Mouse (Mus musculus) midbrain, embryonic 12.5 days (tissue): ENCODE measurements around the gene Olfr959. TPM values are rescaled to one million over a fixed set of nuclear protein-coding genes. Genes with fewer than 3 reads are reported as not detected.

Source experiments
- ATAC-seq: fragments of 200-750 bp; cut with Nextera tagmentation; 2 replicates; pipeline ENCODE4 v1.8.0; 2017; ENCODE audit warnings: low read depth, moderate TSS enrichment, moderate library complexity; ENCODE audit not compliant: low FRiP score
- H3K27ac ChIP-seq: fragments of 300-500 bp; sonication (generic); replicated peaks from 2 replicates; pipeline ENCODE4 v1.5.1; 2016; ENCODE audit warnings: mild to moderate bottlenecking
- H3K27me3 ChIP-seq: fragments of 300-500 bp; sonication (generic); 2 replicates; pipeline ENCODE4 v1.6.1; 2016; ENCODE audit warnings: mild to moderate bottlenecking
- H3K36me3 ChIP-seq: fragments of 300-500 bp; sonication (generic); 2 replicates; pipeline ENCODE4 v1.6.1; 2016
- H3K4me1 ChIP-seq: fragments of 300-500 bp; sonication (generic); 2 replicates; pipeline ENCODE4 v1.6.1; 2016
- H3K4me2 ChIP-seq: fragments of 300-500 bp; sonication (generic); replicated peaks from 2 replicates; pipeline ENCODE4 v1.6.1; 2016; ENCODE audit warnings: mild to moderate bottlenecking, moderate library complexity
- H3K4me3 ChIP-seq: fragments of 300-500 bp; sonication (generic); 2 replicates; pipeline ENCODE4 v1.5.1; 2016; ENCODE audit warnings: mild to moderate bottlenecking
- H3K9ac ChIP-seq: fragments of 300-500 bp; sonication (generic); replicated peaks from 2 replicates; pipeline ENCODE4 v1.6.1; 2016; ENCODE audit warnings: mild to moderate bottlenecking, moderate library complexity
- H3K9me3 ChIP-seq: fragments of 300-500 bp; sonication (generic); 2 replicates; pipeline ENCODE4 v1.6.1; 2016; ENCODE audit warnings: mild to moderate bottlenecking
- WGBS: fragments of 180-500 bp; shearing (Covaris S2); methylation state at CpG from one replicate; pipeline ENCODE4 v1.1.7; 2016; 5-methylcytosine and 5-hydroxymethylcytosine counted together
- polyA plus RNA-seq: library from polyadenylated mRNA; unstranded; fragments of >200 nt; fragmentation: Nextera tagmentation; extraction: Ambion mirVana; gene quantifications from 2 replicates; pipeline ENCODE4 v1.2.1, GENCODE M21; 2016

Olfr959 gene
- not detected in 2 replicates for polyA plus RNA-seq

DNA sequence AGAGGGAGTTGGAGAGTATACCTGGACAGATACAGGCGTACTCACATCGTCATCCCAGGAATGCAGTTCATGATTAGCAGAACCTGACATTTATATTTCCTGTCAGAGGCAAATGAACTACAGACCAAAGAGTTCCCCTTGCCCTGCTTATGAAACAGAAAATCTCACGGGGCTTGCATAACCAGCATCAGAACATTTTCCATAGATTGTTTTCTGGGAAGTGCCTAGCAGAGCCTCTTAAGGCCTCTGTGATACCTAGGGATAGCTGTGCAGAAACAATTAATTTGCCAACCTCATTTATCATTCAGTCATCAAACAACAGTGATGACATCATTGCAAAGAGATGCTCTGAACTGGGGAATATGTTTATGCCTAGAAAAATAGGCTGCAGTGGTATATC lies at the start of gene Olfr959:
Olfr959 (minus strand) TSS at position 101 of the 400 bp plus-strand sequence.
- Histone ChIP-seq H3K36me3 (no peaks in the 10 kb centered on the region), H3K9me3 (no peaks in the 10 kb centered on the region), H3K4me1 (no peaks in the 10 kb centered on the region), H3K27me3 (no peaks in the 10 kb centered on the region), H3K4me2 (no peak within 1 kb of the TSS), H3K9ac (no peak within 1 kb of the TSS), H3K27ac (no peak within 1 kb of the TSS), H3K4me3 (no peak within 1 kb of the TSS)
- ATAC-seq = no peak
- WGBS = 89% methylated on average over 3 of the region's 3 CpGs

GRCm38 (mm10) chr9:39624711-39625110 lies 49.3 kb upstream of the Olfr959 start:
- WGBS = 86% methylated on average over 2 of the region's 2 CpGs
- Histone ChIP-seq H3K9ac (no peak overlapping the region), H3K36me3 (no peaks in the 10 kb centered on the region), H3K4me2 (no peak overlapping the region), H3K4me1 (no peaks in the 10 kb centered on the region), H3K27me3 (no peaks in the 10 kb centered on the region), H3K9me3 (no peaks in the 10 kb centered on the region), H3K27ac (no peak overlapping the region), H3K4me3 (no peak overlapping the region)
- ATAC-seq = no peak

GRCm38 (mm10) chr9:39623783-39624182 lies 48.4 kb upstream of the Olfr959 start:
- Histone ChIP-seq H3K4me3 (no peak overlapping the region), H3K9ac (no peak overlapping the region), H3K4me1 (no peaks in the 10 kb centered on the region), H3K4me2 (no peak overlapping the region), H3K36me3 (no peaks in the 10 kb centered on the region), H3K27me3 (no peaks in the 10 kb centered on the region), H3K27ac (no peak overlapping the region), H3K9me3 (no peaks in the 10 kb centered on the region)
- no peak for ATAC-seq
- 92% methylated on average over 3 of the region's 3 CpGs for WGBS

GRCm38 (mm10) chr9:39621073-39621472 lies 45.7 kb upstream of the Olfr959 start, which contains the start of gene Olfr960:
Gene Olfr960, plus strand, starts transcription at chr9:39621373.
- Histone ChIP-seq H3K27me3 (no peaks in the 10 kb centered on the region), H3K4me2 (no peak within 1 kb of the TSS), H3K4me1 (no peaks in the 10 kb centered on the region), H3K9me3 (no peaks in the 10 kb centered on the region), H3K4me3 (no peak within 1 kb of the TSS), H3K36me3 (no peaks in the 10 kb centered on the region), H3K9ac (no peak within 1 kb of the TSS), H3K27ac (no peak within 1 kb of the TSS)
- 56% methylated on average over 1 of the region's 1 CpGs for WGBS
- no peak for ATAC-seq

GRCm38 (mm10) chr9:39611953-39612352 lies 36.6 kb upstream of the Olfr959 start:
- ATAC-seq = peak; percentile 62; the same call in 1 of the 2 replicates
- Histone ChIP-seq H3K27ac (no peak overlapping the region), H3K27me3 (no peaks in the 10 kb centered on the region), H3K9me3 (no peaks in the 10 kb centered on the region), H3K4me2 (no peak overlapping the region), H3K4me1 (no peaks in the 10 kb centered on the region), H3K9ac (no peak overlapping the region), H3K36me3 (no peaks in the 10 kb centered on the region), H3K4me3 (no peak overlapping the region)
- whole genome bisulfite sequencing = 68% methylated on average over 1 of the region's 1 CpGs

DNA sequence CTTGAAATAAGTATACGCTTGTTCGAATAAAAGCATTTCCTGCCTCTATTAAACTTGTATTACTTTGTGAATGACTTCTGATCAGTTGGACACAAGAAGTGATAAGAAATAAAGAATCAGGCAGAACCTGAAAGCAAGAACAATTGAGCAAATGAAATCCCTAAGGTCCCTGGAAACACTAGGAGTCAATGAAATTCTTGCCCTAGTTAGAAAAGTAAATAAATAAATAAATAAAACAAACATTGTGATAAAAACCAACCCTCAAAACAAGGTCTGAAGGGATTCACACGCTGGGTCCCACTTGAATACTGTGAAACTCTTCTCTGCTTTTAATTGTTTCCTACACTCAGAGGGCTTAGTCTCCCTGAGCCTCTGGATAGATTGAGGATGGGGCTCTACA lies 35.0 kb upstream of the Olfr959 start, which contains the start of gene Olfr148:
Olfr148 (plus strand) TSS at position 301 of the 400 bp plus-strand sequence.
- no peaks in the 10 kb centered on the region for H3K36me3 ChIP-seq
- 71% methylated on average over 3 of the region's 3 CpGs for WGBS
- H3K4me3 ChIP-seq = no peak within 1 kb of the TSS
- no peak for ATAC-seq
- H3K4me2 ChIP-seq = no peak within 1 kb of the TSS
- H3K9me3 ChIP-seq = no peaks in the 10 kb centered on the region
- H3K4me1 ChIP-seq = no peaks in the 10 kb centered on the region
- H3K27me3 ChIP-seq = no peaks in the 10 kb centered on the region
- no peak within 1 kb of the TSS for H3K9ac ChIP-seq
- no peak within 1 kb of the TSS for H3K27ac ChIP-seq

GRCm38 (mm10) chr9:39608497-39608896 lies 33.1 kb upstream of the Olfr959 start:
- ATAC-seq = no peak
- no peak overlapping the region for H3K9ac ChIP-seq
- no peak overlapping the region for H3K4me2 ChIP-seq
- H3K4me3 ChIP-seq = no peak overlapping the region
- H3K36me3 ChIP-seq = no peaks in the 10 kb centered on the region
- peaks cover 6% of the 10 kb centered on the region; the same call in 1 of the 2 replicates for H3K4me1 ChIP-seq
- no peak overlapping the region for H3K27ac ChIP-seq
- H3K9me3 ChIP-seq = no peaks in the 10 kb centered on the region
- no peaks in the 10 kb centered on the region for H3K27me3 ChIP-seq

GRCm38 (mm10) chr9:39603999-39604453 lies 28.7 kb upstream of the Olfr959 start, which contains the start of gene AW551984:
Gene AW551984, minus strand, starts transcription at chr9:39604403.
- H3K4me3 ChIP-seq = peak within 1 kb of the TSS; percentile 44
- peaks cover 12% of the 10 kb centered on the region; the same call in 1 of the 2 replicates for H3K4me1 ChIP-seq
- no peak within 1 kb of the TSS for H3K27ac ChIP-seq
- WGBS = 0% methylated on average over 8 of the region's 8 CpGs
- H3K36me3 ChIP-seq = no peaks in the 10 kb centered on the region
- H3K4me2 ChIP-seq = peak within 1 kb of the TSS; percentile 74
- peak within 1 kb of the TSS; percentile 37; the same call in 1 of the 2 replicates for H3K9ac ChIP-seq
- H3K27me3 ChIP-seq = no peaks in the 10 kb centered on the region; the same call in 1 of the 2 replicates
- peak; percentile 32; the same call in 1 of the 2 replicates for ATAC-seq
- H3K9me3 ChIP-seq = no peaks in the 10 kb centered on the region

- peak; percentile 74 for ATAC-seq
- Histone ChIP-seq H3K9ac (peak overlapping the region; percentile 37; the same call in 1 of the 2 replicates), H3K27ac (no peak overlapping the region)
These were observed 28.0 kb upstream of the Olfr959 start for GRCm38 (mm10) chr9:39603333-39603845.

DNA sequence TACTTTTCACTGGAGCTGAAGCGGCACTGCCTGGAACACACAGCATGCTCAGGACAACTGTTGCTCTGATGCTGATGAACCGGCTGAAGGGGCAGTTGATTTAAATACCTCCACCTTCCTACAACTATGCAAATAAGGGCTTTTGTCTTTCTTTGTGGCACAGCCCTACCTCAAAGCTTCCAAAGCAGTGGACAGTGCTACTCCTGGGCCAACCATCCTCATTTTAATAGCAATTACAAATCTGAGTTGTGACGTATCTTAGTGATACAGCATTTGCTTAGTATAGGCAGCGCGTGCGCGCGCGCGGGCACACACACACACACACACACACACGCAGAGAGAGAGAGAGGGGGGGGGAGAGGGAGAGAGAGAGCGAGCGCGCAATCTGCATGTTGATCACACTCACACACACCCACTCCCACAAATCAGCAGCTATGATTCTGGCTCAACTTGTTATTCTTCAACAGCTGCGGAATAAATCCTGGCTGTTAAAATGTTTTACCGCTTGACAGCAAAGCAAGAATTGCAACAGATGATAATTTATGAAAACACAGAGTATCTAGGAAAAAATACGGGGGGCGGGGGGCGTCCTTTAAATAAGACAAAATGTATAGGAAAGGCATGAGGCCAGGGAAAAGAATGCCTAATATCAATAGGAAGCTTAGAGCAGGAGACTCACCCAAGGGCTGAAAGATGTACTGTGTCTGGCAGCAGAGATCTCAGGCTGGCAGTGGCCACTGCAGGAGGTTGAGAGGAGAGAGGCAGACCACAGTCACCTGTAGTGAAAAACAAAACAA lies 27.4 kb upstream of the Olfr959 start:
- Histone ChIP-seq H3K27ac (no peak overlapping the region), H3K4me1 (peaks cover 12% of the 10 kb centered on the region; the same call in 1 of the 2 replicates), H3K36me3 (no peaks in the 10 kb centered on the region), H3K9me3 (no peaks in the 10 kb centered on the region), H3K4me2 (peak overlapping the region; percentile 74), H3K9ac (peak overlapping the region; percentile 37), H3K27me3 (no peaks in the 10 kb centered on the region; the same call in 1 of the 2 replicates), H3K4me3 (peak overlapping the region; percentile 44)
- peak; percentile 90 for ATAC-seq
- WGBS = 2% methylated on average over 19 of the region's 19 CpGs

More at GRCm38 (mm10) chr9:39603333-39603845, 28.0 kb upstream of the Olfr959 start:
- peaks cover 12% of the 10 kb centered on the region; the same call in 1 of the 2 replicates for H3K4me1 ChIP-seq
- WGBS = 0% methylated on average over 9 of the region's 9 CpGs
- peak overlapping the region; percentile 44 for H3K4me3 ChIP-seq
- H3K4me2 ChIP-seq = peak overlapping the region; percentile 74
- H3K9me3 ChIP-seq = no peaks in the 10 kb centered on the region
- no peaks in the 10 kb centered on the region; the same call in 1 of the 2 replicates for H3K27me3 ChIP-seq
- no peaks in the 10 kb centered on the region for H3K36me3 ChIP-seq

GRCm38 (mm10) chr9:39577050-39577449 lies 1.7 kb upstream of the Olfr959 start:
- Histone ChIP-seq H3K27ac (no peak overlapping the region), H3K36me3 (no peaks in the 10 kb centered on the region), H3K4me2 (no peak overlapping the region), H3K4me3 (no peak overlapping the region), H3K27me3 (no peaks in the 10 kb centered on the region), H3K9me3 (no peaks in the 10 kb centered on the region), H3K9ac (no peak overlapping the region), H3K4me1 (no peaks in the 10 kb centered on the region)
- no peak for ATAC-seq
- WGBS = 91% methylated on average over 5 of the region's 5 CpGs

GRCm38 (mm10) chr9:39558349-39558647 lies 17.1 kb downstream of the Olfr959 start:
- ATAC-seq = peak; percentile 35; the same call in 1 of the 2 replicates
- peak overlapping the region; percentile 86 for H3K27ac ChIP-seq

More at GRCm38 (mm10) chr9:39558349-39558647, 17.1 kb downstream of the Olfr959 start:
- H3K4me2 ChIP-seq = no peak overlapping the region
- no peaks in the 10 kb centered on the region for H3K9me3 ChIP-seq
- no peaks in the 10 kb centered on the region for H3K36me3 ChIP-seq
- peaks cover 8% of the 10 kb centered on the region for H3K4me1 ChIP-seq
- no peak overlapping the region for H3K4me3 ChIP-seq
- H3K27me3 ChIP-seq = no peaks in the 10 kb centered on the region
- H3K9ac ChIP-seq = no peak overlapping the region
